ENCODE assay signal across 9 mouse cellular contexts in genomic region chr11:77816003-77816402, GRCm38 (mm10). TPM values are rescaled to one million over a fixed set of nuclear protein-coding genes. Genes with fewer than 3 reads are reported as not detected.
DNase-seq lines count a peak whose midpoint lies in the region; ATAC-seq and TF ChIP-seq lines count a peak whose summit lies in the region.
"Had no signal": no experiment of that assay in that cellular context is flagged by ENCODE, and none has a peak within 500 bp of the region (broad histone marks: within the 10 kb centered on the region; RNA-seq: fewer than 3 reads in every experiment).

No protein-coding gene starts in this region.

- H3K27me3 ChIP-seq in liver, embryonic 12.5 days (replicated peaks), result no peaks in the 10 kb centered on the region
- no peaks in the 10 kb centered on the region for H3K27me3 ChIP-seq in lung, postnatal 0 days (replicated peaks; ENCODE audit: insufficient read depth, low read length)
- no peaks in the 10 kb centered on the region for H3K27me3 ChIP-seq in small intestine, adult 2 months (ENCODE audit: control insufficient read depth, insufficient read depth, low read length)

- peaks cover 5% of the 10 kb centered on the region; the same call in 1 of the 2 replicates for H3K4me1 ChIP-seq in liver, embryonic 12.5 days
- H3K4me1 ChIP-seq in lung, postnatal 0 days (ENCODE audit: insufficient read depth, low read depth, low read length), result no peaks in the 10 kb centered on the region
- H3K4me1 ChIP-seq in small intestine, adult 2 months (ENCODE audit: control insufficient read depth, insufficient read depth, insufficient read length, low read length), result 0 out of 2 replicates have a peak, but pooled peaks cover 2% of the 10 kb centered on the region

- no peaks in the 10 kb centered on the region for H3K9me3 ChIP-seq in liver, embryonic 12.5 days (replicated peaks)
- no peaks in the 10 kb centered on the region for H3K9me3 ChIP-seq in lung, postnatal 0 days (ENCODE audit: low read length)

- 19% methylated on average over 3 of the region's 3 CpGs for WGBS in liver, embryonic 12.5 days (ENCODE audit: insufficient replicate concordance)
- WGBS in lung, postnatal 0 days, result 26% methylated on average over 3 of the region's 3 CpGs
- WGBS in small intestine, adult 2 months, result 32% methylated on average over 3 of the region's 3 CpGs

- peaks cover 72% of the 10 kb centered on the region for H3K36me3 ChIP-seq in liver, embryonic 12.5 days
- peaks cover 18% of the 10 kb centered on the region for H3K36me3 ChIP-seq in lung, postnatal 0 days (ENCODE audit: insufficient read depth, low read length)
- H3K36me3 ChIP-seq in small intestine, adult 2 months (ENCODE audit: control insufficient read depth, insufficient read depth, low read length), result peaks cover 31% of the 10 kb centered on the region

- no peak overlapping the region for H3K9ac ChIP-seq in liver, embryonic 12.5 days
- H3K9ac ChIP-seq in lung, postnatal 0 days (replicated peaks; ENCODE audit: low read depth), result no peak overlapping the region

- no peak for TF ChIP-seq POLR2A in small intestine, adult 2 months (IDR thresholded peaks at IDR 0.05; ENCODE audit: low read depth, low read length)

- no peak overlapping the region for H3K4me3 ChIP-seq in liver, embryonic 12.5 days
- H3K4me3 ChIP-seq in lung, postnatal 0 days (ENCODE audit: low read depth, low read length), result no peak overlapping the region
- no peak overlapping the region for H3K4me3 ChIP-seq in small intestine, adult 2 months (ENCODE audit: low read depth, low read length)
- H3K4me3 ChIP-seq: erythroblast, embryonic 14.5 days had no signal

- no peak overlapping the region for H3K4me2 ChIP-seq in liver, embryonic 12.5 days
- H3K4me2 ChIP-seq in lung, postnatal 0 days (replicated peaks; ENCODE audit: low read depth, low read length), result no peak overlapping the region

- TF ChIP-seq CTCF in lung, postnatal 0 days (IDR thresholded peaks at IDR 0.05), result peak; percentile 98
- peak; percentile 74 for TF ChIP-seq CTCF in small intestine, adult 2 months (IDR thresholded peaks at IDR 0.05; ENCODE audit: extremely low read depth, insufficient read length, insufficient replicate concordance, low read depth, low read length)

- DNase-seq in liver, result peak; percentile 67
- peak; percentile 86 for DNase-seq in adrenal gland, postnatal 14 days
- peak; percentile 49 for DNase-seq in forelimb bud, embryonic 11.5 days (ENCODE audit: low read depth, low spot score)
- peak; percentile 88 for DNase-seq in lung, postnatal 0 days (ENCODE audit: low spot score)
- DNase-seq in left cerebral cortex, adult 8-10 months (ENCODE audit: low spot score in 2 of 2), result no peak

- ATAC-seq in liver, embryonic 12.5 days, result no peak
- peak; percentile 90 for ATAC-seq in inflammation-experienced regulatory T-cells, adult 6 months
- peak; percentile 83 for ATAC-seq in lung, postnatal 0 days

- TF ChIP-seq EP300 in lung, postnatal 0 days (IDR thresholded peaks at IDR 0.05), result no peak

- no peak overlapping the region for H3K27ac ChIP-seq in liver, embryonic 12.5 days
- no peak overlapping the region for H3K27ac ChIP-seq in lung, postnatal 0 days (ENCODE audit: low read length)
- H3K27ac ChIP-seq in small intestine, adult 2 months (ENCODE audit: insufficient read depth, low read depth, low read length), result no peak overlapping the region

RNA-seq across cellular contexts. Expression of gene Gm10277, which starts 28.5 kb away (rescaled TPM):
- 1.2 and 1.6 TPM in 2 replicates for polyA plus RNA-seq in liver, embryonic 12.5 days (2016; fragmentation: Nextera tagmentation; extraction: Ambion mirVana)
- total RNA-seq in adrenal gland, postnatal 14 days (2021), result not detected in 2 replicates
- under 1 TPM in 2 of 3 experiments, not detected in 1; 0.15 to 0.58 TPM for polyA plus RNA-seq in inflammation-experienced regulatory T-cells, adult 6 months (2017; shearing (Covaris generic))
- 0.90 and 1.2 TPM in 2 replicates for polyA plus RNA-seq in lung, postnatal 0 days (2015; fragmentation: Nextera tagmentation; extraction: Ambion mirVana)
- polyA plus RNA-seq in small intestine, adult 2 months (2012; rRNA removed), result not detected in 2 replicates
- total RNA-seq in left cerebral cortex, adult 8-10 months (2022), result not detected
- polyA plus RNA-seq: erythroblast, embryonic 14.5 days had no signal

RNA-seq across cellular contexts. Expression of gene Myo18a, which starts 53.0 kb away (rescaled TPM):
- 28.8 and 30.3 TPM in 2 replicates for polyA plus RNA-seq in liver, embryonic 12.5 days (2016; fragmentation: Nextera tagmentation; extraction: Ambion mirVana)
- total RNA-seq in adrenal gland, postnatal 14 days (2021), result 57.6 and 62.5 TPM in 2 replicates
- 10 to 100 TPM; 23.8 to 27.3 (median 25.1) TPM for polyA plus RNA-seq in inflammation-experienced regulatory T-cells, adult 6 months (2017; shearing (Covaris generic))
- 21.6 and 33.3 TPM in 2 replicates for polyA plus RNA-seq in lung, postnatal 0 days (2015; fragmentation: Nextera tagmentation; extraction: Ambion mirVana)
- polyA plus RNA-seq in small intestine, adult 2 months (2012; rRNA removed), result 66.4 and 149 TPM in 2 replicates
- 100 to 1,000 TPM; 133 to 174 (median 147) TPM for total RNA-seq in left cerebral cortex, adult 8-10 months (2022)

Comparison
In these comparisons a context has a peak if more than half of its experiments do, and no peak if none do; other contexts are left out.
1. DNase-seq: peak in liver (single experiment), adrenal gland, postnatal 14 days (single experiment), forelimb bud, embryonic 11.5 days (single experiment) and lung, postnatal 0 days (single experiment); none in left cerebral cortex, adult 8-10 months (0 of 2).